Mouse (Mus musculus) spleen, adult 12 weeks (tissue): ENCODE measurements at regions not wholly inside any gene's neighbourhood (a gene's known extent, or its start where the extent isn't known, plus 50 kb on each side); places are given as distances from the start of the nearest gene placed in this dataset.

ENCODE experiments used
- DNase-seq: peaks from one replicate; pipeline ENCODE4 v3.0.0; 2022; ENCODE audit warnings: low spot score

- no peak for DNase-seq
These were observed 314.6 kb downstream of the Bcor start for GRCm38 (mm10) chrX:11845566-11845965.

GRCm38 (mm10) chrX:11855910-11856309 lies 304.2 kb downstream of the Bcor start:
- DNase-seq, result no peak

- DNase-seq, result no peak
These were observed 300.8 kb downstream of the Bcor start for GRCm38 (mm10) chrX:11859396-11859795.

GRCm38 (mm10) chrX:11861119-11861708 lies 298.9 kb downstream of the Bcor start:
- DNase-seq, result no peak

GRCm38 (mm10) chrX:11861892-11862291 lies 298.3 kb downstream of the Bcor start:
- no peak for DNase-seq

- DNase-seq, result no peak
These were observed 297.0 kb downstream of the Bcor start for GRCm38 (mm10) chrX:11863106-11863505.

- DNase-seq, result no peak
These were observed 286.2 kb downstream of the Bcor start for GRCm38 (mm10) chrX:11873913-11874312.

GRCm38 (mm10) chrX:11876636-11877035 lies 283.5 kb downstream of the Bcor start:
- DNase-seq, result no peak

- no peak for DNase-seq
These were observed 282.1 kb downstream of the Bcor start for GRCm38 (mm10) chrX:11878028-11878427.

- DNase-seq, result no peak
These were observed 279.2 kb downstream of the Bcor start for GRCm38 (mm10) chrX:11880972-11881371.

- DNase-seq, result no peak
These were observed 276.1 kb downstream of the Bcor start for GRCm38 (mm10) chrX:11883738-11884716.

- peak; percentile 23 for DNase-seq
These were observed 267.8 kb downstream of the Bcor start for GRCm38 (mm10) chrX:11892396-11892795.

- peak; percentile 3 for DNase-seq
These were observed 266.4 kb downstream of the Bcor start for GRCm38 (mm10) chrX:11893606-11894279.

GRCm38 (mm10) chrX:11894280-11894662 lies 265.9 kb downstream of the Bcor start:
- DNase-seq, result no peak

GRCm38 (mm10) chrX:11895396-11895795 lies 264.8 kb downstream of the Bcor start:
- DNase-seq, result no peak

GRCm38 (mm10) chrX:11898280-11898679 lies 261.9 kb downstream of the Bcor start:
- no peak for DNase-seq

- DNase-seq, result no peak
These were observed 261.1 kb downstream of the Bcor start for GRCm38 (mm10) chrX:11899051-11899450.

GRCm38 (mm10) chrX:11899914-11900313 lies 260.2 kb downstream of the Bcor start:
- DNase-seq, result no peak

GRCm38 (mm10) chrX:11901791-11902190 lies 258.4 kb downstream of the Bcor start:
- no peak for DNase-seq

- no peak for DNase-seq
These were observed 256.9 kb downstream of the Bcor start for GRCm38 (mm10) chrX:11903116-11903700.

GRCm38 (mm10) chrX:11905231-11905630 lies 254.9 kb downstream of the Bcor start:
- DNase-seq, result no peak

GRCm38 (mm10) chrX:11907167-11907566 lies 253.0 kb downstream of the Bcor start:
- DNase-seq, result no peak
